Mouse (Mus musculus): Measurements from ENCODE around the gene Dnajc3.
"Not testable (repeated sequence)": the region's sequence is repeated elsewhere in the genome, so short reads cannot be mapped to it uniquely, and the experiment has no call there.

The Dnajc3 gene

GRCm38 (mm10) chr14:118930777-118931176, 7.0 kb upstream of the Dnajc3 start:
- no peak for DNase-seq (ENCODE audit: low spot score in 2 of 2)

GRCm38 (mm10) chr14:118931181-118931580, 6.6 kb upstream of the Dnajc3 start:
- DNase-seq (ENCODE audit: low spot score in 2 of 2): no peak

DNA sequence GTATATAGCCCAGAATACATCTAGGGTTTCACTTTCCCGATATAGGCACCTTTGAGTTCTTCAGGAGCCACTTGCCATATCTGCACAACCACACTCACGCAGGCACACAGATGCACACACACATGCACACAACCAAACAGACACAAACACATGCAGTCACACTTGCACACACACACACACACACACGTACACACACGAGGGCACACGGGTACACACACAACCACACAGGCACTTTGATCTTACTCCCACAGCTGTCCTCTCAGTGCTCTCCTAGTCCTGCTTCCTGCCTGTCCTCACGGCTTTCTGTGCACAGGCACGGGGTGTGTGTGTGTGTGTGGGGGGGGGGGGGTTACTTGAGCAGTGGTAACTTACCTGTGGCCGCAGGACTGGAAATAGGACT, 4.8 kb upstream of the Dnajc3 start:
- no peak for DNase-seq (ENCODE audit: low spot score in 2 of 2)

DNA sequence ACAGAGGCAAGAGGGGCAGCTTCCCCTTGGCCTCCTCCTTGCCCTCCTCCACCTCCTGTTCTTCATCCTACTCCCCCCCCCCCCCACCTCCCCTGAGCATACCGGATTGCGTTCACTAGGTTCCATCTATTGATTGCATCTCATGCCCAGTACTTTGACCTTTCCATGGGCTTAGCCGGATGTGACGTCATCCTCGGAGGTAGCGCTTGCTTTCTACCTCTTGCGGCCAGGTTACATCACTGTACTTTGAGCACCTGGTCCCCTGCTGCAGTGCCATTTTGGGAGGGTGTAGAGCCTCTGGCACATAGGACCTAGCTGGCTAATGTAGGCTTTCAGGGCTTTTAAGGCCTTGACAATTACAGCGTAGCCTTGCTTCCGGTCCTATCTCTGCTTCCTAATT, 3.1 kb upstream of the Dnajc3 start:
- no peak for DNase-seq (ENCODE audit: low spot score in 2 of 2)

GRCm38 (mm10) chr14:118936236-118936635, 1.5 kb upstream of the Dnajc3 start:
- DNase-seq (ENCODE audit: low spot score in 2 of 2): no peak

DNA sequence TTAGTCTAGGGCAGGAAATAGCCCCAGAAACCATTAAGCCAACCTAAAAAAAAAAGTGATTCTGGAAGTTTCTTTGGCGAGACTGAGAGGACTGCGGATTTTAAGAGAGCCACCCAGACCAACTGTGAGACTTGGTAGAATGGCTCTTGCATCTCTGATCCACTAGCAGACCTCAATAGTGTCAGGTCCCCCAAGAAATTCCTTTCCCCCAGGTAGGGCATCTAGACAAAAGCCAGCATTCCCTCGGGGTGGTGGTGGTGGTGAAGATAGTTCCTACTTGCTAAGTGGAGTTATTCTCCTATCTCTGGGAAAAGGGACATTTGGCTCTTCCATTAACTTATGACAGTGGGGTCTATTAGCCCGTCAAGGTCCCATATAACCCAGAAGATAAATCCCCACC, 824 bp upstream of the Dnajc3 start:
- no peak for DNase-seq (ENCODE audit: low spot score in 2 of 2)

- DNase-seq (ENCODE audit: low spot score in 2 of 2): no peak
Observed at GRCm38 (mm10) chr14:118938551-118938950, 775 bp downstream of the Dnajc3 start.

DNA sequence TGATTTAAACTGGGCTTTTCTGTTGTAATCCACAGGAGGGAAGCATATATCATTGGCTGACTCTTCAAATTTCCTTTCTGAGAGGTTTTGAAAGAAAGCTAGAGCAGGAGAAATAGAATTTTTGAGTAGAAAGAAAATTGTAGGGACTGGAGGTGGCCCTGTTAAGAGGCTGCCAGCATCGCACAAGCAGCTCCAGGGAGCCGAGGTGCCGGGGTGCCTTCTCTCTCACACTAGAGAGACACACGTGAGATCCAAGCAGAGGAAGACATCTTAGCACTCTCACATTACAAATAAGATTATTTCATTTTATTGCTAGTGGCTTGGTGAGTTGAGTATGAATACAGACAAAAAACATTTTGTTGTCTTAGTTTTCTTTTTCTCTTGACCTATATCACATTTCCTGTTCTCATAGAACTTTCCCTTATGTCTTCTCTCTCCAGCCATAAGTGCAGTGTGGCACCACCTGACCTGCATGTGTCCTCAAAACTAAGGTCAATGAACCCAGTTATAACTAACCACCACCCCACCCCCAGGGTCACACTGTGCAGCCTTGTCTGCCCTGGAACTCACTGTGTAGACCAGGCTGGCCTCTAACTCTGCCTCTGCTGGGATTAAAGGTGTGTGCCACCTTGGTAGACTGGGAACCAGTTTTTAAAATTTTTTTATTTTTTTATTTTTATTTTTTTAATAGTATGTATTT, 3.2 kb downstream of the Dnajc3 start:
- DNase-seq (ENCODE audit: low spot score in 2 of 2): no peak

DNA sequence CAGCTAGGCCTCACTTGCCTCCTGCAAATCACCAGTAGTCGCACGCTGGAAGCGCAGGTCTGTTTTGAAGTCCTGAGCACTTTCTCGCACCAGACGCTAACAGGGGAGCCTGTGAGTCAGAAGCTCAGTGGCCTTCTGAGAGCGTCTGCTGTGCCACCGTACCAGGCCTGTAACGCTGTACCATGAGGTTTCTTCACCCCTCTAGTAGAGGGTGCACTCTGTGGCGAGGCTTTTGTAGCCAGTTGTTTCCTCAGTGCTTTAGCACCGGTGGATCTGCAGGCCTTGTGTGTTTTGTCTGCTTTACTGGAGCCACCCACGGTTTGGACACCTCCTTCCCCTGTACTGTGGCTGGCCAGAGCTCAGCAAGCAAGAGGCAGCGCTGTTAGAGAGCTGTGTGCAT, 4.3 kb downstream of the Dnajc3 start:
- DNase-seq (ENCODE audit: low spot score in 2 of 2): no peak

DNA sequence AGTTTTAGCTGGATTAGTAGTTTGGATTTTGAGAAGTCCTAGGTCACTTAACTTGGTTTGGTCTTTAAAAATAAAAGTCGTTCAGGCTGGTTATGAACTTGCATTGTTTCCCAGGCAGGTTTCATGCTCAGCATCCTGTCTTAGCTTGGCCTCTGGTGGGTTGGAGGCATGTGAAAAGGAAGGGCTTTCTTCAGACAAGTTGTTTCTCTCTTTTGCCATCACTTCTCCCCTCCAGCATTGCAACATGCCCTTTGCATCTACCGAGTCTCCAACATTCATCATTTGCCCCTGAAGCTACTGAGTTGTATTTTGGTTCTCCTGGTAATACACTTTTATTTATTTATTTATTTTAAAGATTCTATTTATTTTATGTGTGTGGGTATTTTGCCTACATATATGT, 6.9 kb downstream of the Dnajc3 start:
- no peak for DNase-seq (ENCODE audit: low spot score in 2 of 2)

GRCm38 (mm10) chr14:118948841-118949240, 11.1 kb downstream of the Dnajc3 start:
- no peak for DNase-seq (ENCODE audit: low spot score in 2 of 2)

- no peak for DNase-seq (ENCODE audit: low spot score in 2 of 2)
Observed at GRCm38 (mm10) chr14:118951912-118952583, 14.3 kb downstream of the Dnajc3 start.

GRCm38 (mm10) chr14:118958010-118958409, 20.2 kb downstream of the Dnajc3 start:
- DNase-seq (ENCODE audit: low spot score in 2 of 2): no peak

- DNase-seq (ENCODE audit: low spot score in 2 of 2): no peak
Observed at GRCm38 (mm10) chr14:118965356-118966000, 27.7 kb downstream of the Dnajc3 start.

- no peak for DNase-seq (ENCODE audit: low spot score in 2 of 2)
Observed at GRCm38 (mm10) chr14:118967646-118968045, 29.9 kb downstream of the Dnajc3 start.

DNA sequence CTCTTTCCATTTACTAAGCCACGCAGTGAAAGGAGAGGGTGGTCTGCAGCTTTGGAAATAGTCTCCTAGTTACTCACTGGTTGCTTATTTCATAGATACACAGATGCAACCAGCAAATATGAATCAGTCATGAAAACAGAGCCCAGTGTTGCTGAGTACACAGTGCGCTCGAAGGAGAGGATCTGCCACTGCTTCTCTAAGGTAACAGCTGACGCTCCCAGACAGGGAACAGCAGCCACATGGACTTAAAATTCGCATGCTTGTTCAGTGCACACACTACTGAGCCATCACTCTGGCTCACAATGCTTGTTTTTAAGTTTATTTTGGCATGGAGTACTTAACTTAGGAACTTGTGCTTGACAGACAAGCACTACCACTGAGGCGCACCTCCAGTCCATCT, 34.5 kb downstream of the Dnajc3 start:
- DNase-seq (ENCODE audit: low spot score in 2 of 2): no peak

- no peak for DNase-seq (ENCODE audit: low spot score in 2 of 2)
Observed at GRCm38 (mm10) chr14:118977136-118977816, 39.5 kb downstream of the Dnajc3 start.

DNA sequence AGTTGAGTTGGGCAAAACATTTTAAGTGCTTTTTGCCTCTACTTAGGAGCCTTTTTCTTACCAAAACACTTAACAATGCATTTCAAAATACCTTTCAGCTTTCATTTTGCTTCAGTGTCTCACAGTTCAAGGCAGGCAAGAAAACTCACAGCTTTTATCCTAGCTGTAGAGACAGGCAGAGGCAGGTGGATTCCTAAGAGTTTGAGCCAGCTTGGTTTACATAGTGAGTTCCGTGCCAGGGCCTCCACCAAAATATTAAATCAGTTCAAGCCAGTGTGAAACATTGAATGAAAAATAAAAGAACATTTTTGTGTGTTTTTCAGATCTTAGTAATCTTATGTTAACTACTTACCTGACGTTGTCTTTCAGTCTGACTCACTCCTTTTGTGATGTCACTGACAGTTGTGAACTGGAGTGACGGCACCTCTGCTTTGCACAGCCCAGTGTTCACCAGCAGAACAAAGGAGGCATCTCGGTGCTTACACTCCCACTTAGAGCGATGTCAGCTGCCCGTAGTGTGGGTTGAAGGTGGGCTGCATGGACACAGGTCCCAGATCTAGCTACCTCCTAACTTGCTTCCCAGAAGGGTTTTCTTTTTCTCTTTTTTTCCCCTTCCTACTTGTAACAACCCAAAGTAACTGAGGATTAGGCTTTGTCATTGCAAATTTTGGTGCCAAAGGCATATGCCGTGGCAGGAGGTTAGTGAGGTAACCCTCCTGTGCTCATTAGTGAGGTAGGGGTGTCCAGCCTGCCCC, 42.0 kb downstream of the Dnajc3 start:
- no peak for DNase-seq (ENCODE audit: low spot score in 2 of 2)

DNA sequence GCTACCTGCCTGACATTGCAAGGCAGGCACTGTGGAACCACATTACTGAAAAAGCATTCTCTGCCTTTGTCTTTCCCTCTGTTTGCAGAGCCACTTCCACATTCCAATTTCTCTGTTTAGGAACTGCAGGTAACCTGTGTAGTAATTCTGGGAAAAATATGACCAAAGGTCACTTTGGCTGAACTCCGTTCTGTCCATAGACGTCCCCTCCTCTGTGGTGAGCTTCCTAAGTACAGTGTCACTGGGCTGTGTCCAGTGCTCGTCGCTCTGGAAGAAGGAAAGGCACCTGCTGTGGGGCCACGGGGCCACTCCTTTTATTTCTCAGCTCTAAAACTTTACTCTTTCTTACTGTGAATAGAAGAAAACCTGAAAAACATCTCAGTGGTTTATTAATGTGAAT, 42.6 kb downstream of the Dnajc3 start:
- DNase-seq (ENCODE audit: low spot score in 2 of 2): no peak

DNA sequence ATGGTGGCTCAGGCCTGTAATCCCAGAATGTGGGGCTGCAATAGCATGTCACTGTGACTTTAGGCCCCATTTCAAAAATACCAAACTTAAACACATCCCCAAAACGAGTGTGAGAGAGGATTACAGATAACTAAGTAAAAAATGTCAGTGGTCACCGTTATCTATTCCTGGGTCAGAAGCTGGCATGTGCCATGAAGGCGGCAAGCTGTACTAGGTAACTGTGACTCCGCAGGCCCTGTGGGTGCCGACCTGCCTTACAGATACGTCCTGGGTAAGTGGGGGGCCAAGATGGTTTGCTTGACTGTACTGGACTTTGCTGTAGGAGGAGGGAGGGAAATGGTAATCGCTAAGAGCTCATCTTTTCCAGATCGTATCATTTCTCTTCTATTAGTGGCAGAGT, 43.1 kb downstream of the Dnajc3 start:
- DNase-seq (ENCODE audit: low spot score in 2 of 2): no peak

GRCm38 (mm10) chr14:118981711-118982428, 44.1 kb downstream of the Dnajc3 start:
- not testable (repeated sequence) for DNase-seq (ENCODE audit: low spot score in 2 of 2)
